Mouse (Mus musculus) brain, embryonic 14.5 days (tissue): ENCODE measurements around the gene Ccnl2.
"Not testable (repeated sequence)": the region's sequence is repeated elsewhere in the genome, so short reads cannot be mapped to it uniquely, and the experiment has no call there.

Experiments
- CTCF ChIP-seq: fragments of 200-500 bp; IDR thresholded peaks from 2 replicates; pipeline ENCODE4 v1.5.1; 2012; ENCODE audit warnings: inconsistent platforms, mild to moderate bottlenecking, moderate library complexity, borderline replicate concordance; ENCODE audit not compliant: insufficient read depth, insufficient read length; ENCODE audit errors: extremely low read depth
- POLR2A ChIP-seq: fragments of 200-500 bp; IDR thresholded peaks from 2 replicates; pipeline ENCODE4 v1.6.1; 2012; ENCODE audit warnings: mild to moderate bottlenecking, inconsistent platforms, borderline replicate concordance; ENCODE audit not compliant: poor library complexity, insufficient read depth, insufficient read length, severe bottlenecking; ENCODE audit errors: extremely low read depth

- TF ChIP-seq CTCF, POLR2A: not testable (repeated sequence)
Measured at GRCm38 (mm10) chr4:155788833-155789232, 23.5 kb upstream of the Ccnl2 start.
